Mouse (Mus musculus) gastrocnemius, postnatal 4 days (tissue): Measurements from ENCODE around the gene Trappc3. TPM values are rescaled to one million over a fixed set of nuclear protein-coding genes. Genes with fewer than 3 reads are reported as not detected.

ENCODE experiments used
- DNase-seq, 2 experiments: peaks; one replicate each; pipeline ENCODE4 v3.0.0; 2021 to 2022; ENCODE audit warnings: low spot score in 2 of 2, mixed read lengths in 2 of 2
- total RNA-seq, 2 experiments: library from RNA; stranded (reverse); gene quantifications; 2 replicates each; pipeline ENCODE4 v1.2.3; 2021

The Trappc3 gene
- total RNA-seq, 2 experiments from 2014 or later: 36.6 to 37.3 TPM

GRCm38 (mm10) chr4:126248261-126248868 is 13.8 kb upstream of the Trappc3 start:
- no peak for DNase-seq

GRCm38 (mm10) chr4:126250659-126251058 is 11.5 kb upstream of the Trappc3 start:
- no peak for DNase-seq

- no peak for DNase-seq
Measured at GRCm38 (mm10) chr4:126251655-126252254, 10.4 kb upstream of the Trappc3 start.

GRCm38 (mm10) chr4:126252411-126253237 is 9.5 kb upstream of the Trappc3 start:
- no peak for DNase-seq

- no peak for DNase-seq
Measured at GRCm38 (mm10) chr4:126253637-126254272, 8.4 kb upstream of the Trappc3 start.

GRCm38 (mm10) chr4:126254315-126255112 is 7.6 kb upstream of the Trappc3 start:
- DNase-seq: peak in 1 of 2 experiments; percentile 72

GRCm38 (mm10) chr4:126255113-126256001 is 6.8 kb upstream of the Trappc3 start:
- DNase-seq: peak in 1 of 2 experiments; percentile 56

GRCm38 (mm10) chr4:126256131-126256791 is 5.9 kb upstream of the Trappc3 start, which contains the start of gene Map7d1:
Gene Map7d1 (minus strand): TSS chr4:126256343.
- DNase-seq: peak; percentile 86 to 91

GRCm38 (mm10) chr4:126256967-126257881 is 4.9 kb upstream of the Trappc3 start:
- DNase-seq: peak in 1 of 2 experiments; percentile 50

- peak in 1 of 2 experiments; percentile 46 for DNase-seq
Measured at GRCm38 (mm10) chr4:126259063-126259462, 3.1 kb upstream of the Trappc3 start.

GRCm38 (mm10) chr4:126259523-126260160 is 2.5 kb upstream of the Trappc3 start:
- peak; percentile 57 to 86 for DNase-seq

GRCm38 (mm10) chr4:126260520-126261201 is 1.5 kb upstream of the Trappc3 start:
- DNase-seq: peak; percentile 60 to 83

- DNase-seq: peak in 1 of 2 experiments; percentile 49
Measured at GRCm38 (mm10) chr4:126261266-126261665, 859 bp upstream of the Trappc3 start.

- no peak for DNase-seq
Measured at GRCm38 (mm10) chr4:126261675-126262074, 450 bp upstream of the Trappc3 start.

GRCm38 (mm10) chr4:126269292-126269691 is 7.2 kb downstream of the Trappc3 start:
- no peak for DNase-seq

GRCm38 (mm10) chr4:126273753-126274152 is 11.6 kb downstream of the Trappc3 start:
- no peak for DNase-seq

- no peak for DNase-seq
Measured at GRCm38 (mm10) chr4:126275081-126275480, 13.0 kb downstream of the Trappc3 start.
